Mouse (Mus musculus) intestine, embryonic 14.5 days (tissue): Measurements from ENCODE around the gene Tpbgl. TPM values are rescaled to one million over a fixed set of nuclear protein-coding genes. Genes with fewer than 3 reads are reported as not detected.
A peak's percentile ranks its signal among the peaks of the same experiment; 100 is the strongest.

Experiments
- ATAC-seq: fragments of 200-750 bp; cut with Nextera tagmentation; replicated peaks from 2 replicates; pipeline ENCODE4 v1.8.0; 2017; ENCODE audit warnings: low read depth, moderate number of reproducible peaks, moderate TSS enrichment, moderate library complexity; ENCODE audit not compliant: low FRiP score, low TSS enrichment
- DNase-seq: peaks from one replicate; pipeline ENCODE4 v3.0.0-alpha.2; 2018; ENCODE audit warnings: low spot score
- H3K27ac ChIP-seq: fragments of 300-500 bp; sonication (generic); 2 replicates; pipeline ENCODE4 v1.5.1; 2014; ENCODE audit warnings: low read depth, mild to moderate bottlenecking, control low read depth
- H3K27me3 ChIP-seq: fragments of 300-500 bp; sonication (generic); replicated peaks from 2 replicates; pipeline ENCODE4 v1.6.1; 2014; ENCODE audit warnings: low read length, control low read depth; ENCODE audit not compliant: control insufficient read depth, insufficient read depth
- H3K36me3 ChIP-seq: fragments of 300-500 bp; sonication (generic); 2 replicates; pipeline ENCODE4 v1.6.1; 2014; ENCODE audit warnings: low read length, control low read depth; ENCODE audit not compliant: control insufficient read depth, insufficient read depth
- H3K4me1 ChIP-seq: fragments of 300-500 bp; sonication (generic); replicated peaks from 2 replicates; pipeline ENCODE4 v1.6.1; 2014; ENCODE audit warnings: low read length, control low read depth, mixed read lengths; ENCODE audit not compliant: control insufficient read depth, insufficient read depth
- H3K4me2 ChIP-seq: fragments of 300-500 bp; sonication (generic); 2 replicates; pipeline ENCODE4 v1.6.1; 2014; ENCODE audit warnings: low read length
- H3K4me3 ChIP-seq: fragments of 300-500 bp; sonication (generic); 2 replicates; pipeline ENCODE4 v1.5.1; 2014; ENCODE audit warnings: low read depth, low read length, control low read depth, mixed read lengths
- H3K9ac ChIP-seq: fragments of 300-500 bp; sonication (generic); 2 replicates; pipeline ENCODE4 v1.6.1; 2014; ENCODE audit warnings: mild to moderate bottlenecking, low read length
- H3K9me3 ChIP-seq: fragments of 300-500 bp; sonication (generic); 2 replicates; pipeline ENCODE4 v1.6.1; 2016; ENCODE audit warnings: low read length, control low read depth; ENCODE audit not compliant: control insufficient read depth
- WGBS: fragments of 180-500 bp; shearing (Covaris S2); extraction: QIAGEN DNeasy Blood & Tissue Kit; methylation state at CpG from one replicate; pipeline ENCODE4 v1.1.7; 2014; 5-methylcytosine and 5-hydroxymethylcytosine counted together
- polyA plus RNA-seq: library from polyadenylated mRNA; unstranded; fragments of >200 nt; fragmentation: Nextera tagmentation; extraction: Ambion mirVana; gene quantifications from 2 replicates; pipeline ENCODE4 v1.2.1, GENCODE M21; 2014

Gene Tpbgl
- polyA plus RNA-seq, 1 experiment from 2014 or later: 1.7 TPM

GRCm38 (mm10) chr7:99654244-99654643 is 27.3 kb upstream of the Tpbgl start:
- no peaks in the 10 kb centered on the region for H3K4me1 ChIP-seq
- no peaks in the 10 kb centered on the region for H3K9me3 ChIP-seq
- no peaks in the 10 kb centered on the region for H3K36me3 ChIP-seq
- H3K27me3 ChIP-seq: no peaks in the 10 kb centered on the region
- WGBS: 73% methylated on average over 11 of the region's 11 CpGs
- H3K9ac ChIP-seq: no peak overlapping the region
- H3K27ac ChIP-seq: no peak overlapping the region
- ATAC-seq (no peak), DNase-seq (no peak)
- H3K4me2 ChIP-seq: no peak overlapping the region
- no peak overlapping the region for H3K4me3 ChIP-seq

GRCm38 (mm10) chr7:99649585-99649984 is 22.7 kb upstream of the Tpbgl start:
- H3K4me1 ChIP-seq: no peaks in the 10 kb centered on the region
- ATAC-seq (no peak), DNase-seq (no peak)
- no peaks in the 10 kb centered on the region for H3K27me3 ChIP-seq
- no peak overlapping the region for H3K9ac ChIP-seq
- no peak overlapping the region for H3K4me3 ChIP-seq
- no peaks in the 10 kb centered on the region for H3K9me3 ChIP-seq
- WGBS: 68% methylated on average over 4 of the region's 4 CpGs
- no peaks in the 10 kb centered on the region for H3K36me3 ChIP-seq
- no peak overlapping the region for H3K27ac ChIP-seq
- H3K4me2 ChIP-seq: no peak overlapping the region

GRCm38 (mm10) chr7:99648623-99649022 is 21.7 kb upstream of the Tpbgl start:
- H3K27ac ChIP-seq: no peak overlapping the region

GRCm38 (mm10) chr7:99644701-99645100 is 17.8 kb upstream of the Tpbgl start:
- Histone ChIP-seq H3K4me2 (no peak overlapping the region), H3K27me3 (no peaks in the 10 kb centered on the region), H3K36me3 (no peaks in the 10 kb centered on the region), H3K9ac (no peak overlapping the region), H3K4me1 (no peaks in the 10 kb centered on the region), H3K4me3 (no peak overlapping the region), H3K9me3 (no peaks in the 10 kb centered on the region), H3K27ac (no peak overlapping the region)
- ATAC-seq: no peak
- WGBS: 71% methylated on average over 7 of the region's 7 CpGs
- no peak for DNase-seq

More at GRCm38 (mm10) chr7:99648623-99649022, 21.7 kb upstream of the Tpbgl start:
- Histone ChIP-seq H3K9ac (no peak overlapping the region), H3K4me2 (no peak overlapping the region), H3K27me3 (no peaks in the 10 kb centered on the region), H3K4me1 (no peaks in the 10 kb centered on the region), H3K9me3 (no peaks in the 10 kb centered on the region), H3K36me3 (no peaks in the 10 kb centered on the region), H3K4me3 (no peak overlapping the region)
- DNase-seq (peak; percentile 92), ATAC-seq (no peak)
- WGBS: 3% methylated on average over 6 of the region's 6 CpGs

- H3K27ac ChIP-seq: no peak overlapping the region
- 30% methylated on average over 3 of the region's 3 CpGs for WGBS
- no peak for ATAC-seq
Measured at GRCm38 (mm10) chr7:99642078-99642477, 15.2 kb upstream of the Tpbgl start.

GRCm38 (mm10) chr7:99641245-99641644 is 14.3 kb upstream of the Tpbgl start:
- Histone ChIP-seq H3K4me3 (no peak overlapping the region), H3K27me3 (no peaks in the 10 kb centered on the region), H3K9ac (no peak overlapping the region), H3K4me1 (no peaks in the 10 kb centered on the region), H3K9me3 (no peaks in the 10 kb centered on the region), H3K4me2 (no peak overlapping the region), H3K27ac (no peak overlapping the region), H3K36me3 (no peaks in the 10 kb centered on the region)
- DNase-seq (no peak), ATAC-seq (no peak)
- 31% methylated on average over 4 of the region's 4 CpGs for WGBS

More at GRCm38 (mm10) chr7:99642078-99642477, 15.2 kb upstream of the Tpbgl start:
- no peak for DNase-seq
- Histone ChIP-seq H3K4me3 (no peak overlapping the region), H3K9ac (no peak overlapping the region), H3K9me3 (no peaks in the 10 kb centered on the region), H3K4me1 (no peaks in the 10 kb centered on the region), H3K27me3 (no peaks in the 10 kb centered on the region), H3K36me3 (no peaks in the 10 kb centered on the region), H3K4me2 (no peak overlapping the region)

GRCm38 (mm10) chr7:99633966-99634665 is 7.2 kb upstream of the Tpbgl start:
- ATAC-seq: no peak
- WGBS: 69% methylated on average over 8 of the region's 8 CpGs

GRCm38 (mm10) chr7:99632286-99632685 is 5.4 kb upstream of the Tpbgl start:
- Histone ChIP-seq H3K4me3 (no peak overlapping the region), H3K27ac (no peak overlapping the region), H3K9ac (no peak overlapping the region), H3K4me2 (no peak overlapping the region), H3K9me3 (no peaks in the 10 kb centered on the region), H3K36me3 (no peaks in the 10 kb centered on the region), H3K27me3 (peaks cover 15% of the 10 kb centered on the region), H3K4me1 (no peaks in the 10 kb centered on the region)
- ATAC-seq (no peak), DNase-seq (no peak)
- WGBS: 12% methylated on average over 6 of the region's 6 CpGs

More at GRCm38 (mm10) chr7:99633966-99634665, 7.2 kb upstream of the Tpbgl start:
- Histone ChIP-seq H3K9me3 (no peaks in the 10 kb centered on the region), H3K4me2 (no peak overlapping the region), H3K27me3 (0 out of 2 replicates have a peak, but pooled peaks cover 2% of the 10 kb centered on the region), H3K9ac (no peak overlapping the region), H3K4me3 (no peak overlapping the region), H3K36me3 (no peaks in the 10 kb centered on the region), H3K4me1 (no peaks in the 10 kb centered on the region), H3K27ac (no peak overlapping the region)
- DNase-seq: no peak

GRCm38 (mm10) chr7:99627366-99627765 is 463 bp upstream of the Tpbgl start:
- Histone ChIP-seq H3K9ac (no peak overlapping the region), H3K4me1 (peaks cover 11% of the 10 kb centered on the region; the same call in 1 of the 2 replicates), H3K27ac (no peak overlapping the region), H3K9me3 (no peaks in the 10 kb centered on the region), H3K27me3 (peaks cover 50% of the 10 kb centered on the region), H3K4me2 (0 out of 2 replicates have a peak overlapping the region, but pooled peaks have one; percentile 84), H3K36me3 (no peaks in the 10 kb centered on the region), H3K4me3 (no peak overlapping the region)
- DNase-seq: no peak
- WGBS: 2% methylated on average over 7 of the region's 7 CpGs
- no peak for ATAC-seq
